Mouse (Mus musculus): ENCODE results near the gene Lif.

Gene Lif

DNA sequence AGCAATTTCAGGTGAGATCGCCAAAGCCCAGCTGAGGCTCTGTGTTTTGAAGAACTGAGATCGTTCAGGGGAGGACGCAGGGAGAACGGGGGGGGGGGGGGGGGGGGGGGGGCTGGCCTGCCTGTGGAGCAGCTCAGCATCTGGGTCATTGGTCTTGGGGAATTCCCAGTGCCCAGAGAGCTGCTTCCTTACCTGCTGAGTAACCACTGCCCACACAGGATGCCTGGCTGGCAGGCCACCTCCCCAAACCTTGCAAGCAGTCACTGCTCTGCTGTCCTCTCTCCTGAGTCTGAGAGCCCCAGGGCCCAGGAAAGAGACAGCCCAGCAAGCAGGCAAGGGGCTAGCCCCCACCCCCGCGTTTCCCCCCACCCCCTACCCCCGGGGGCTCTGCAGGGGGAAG lies 5.5 kb downstream of the Lif start:
- DNase-seq (ENCODE audit: low spot score in 2 of 2) = no peak

DNA sequence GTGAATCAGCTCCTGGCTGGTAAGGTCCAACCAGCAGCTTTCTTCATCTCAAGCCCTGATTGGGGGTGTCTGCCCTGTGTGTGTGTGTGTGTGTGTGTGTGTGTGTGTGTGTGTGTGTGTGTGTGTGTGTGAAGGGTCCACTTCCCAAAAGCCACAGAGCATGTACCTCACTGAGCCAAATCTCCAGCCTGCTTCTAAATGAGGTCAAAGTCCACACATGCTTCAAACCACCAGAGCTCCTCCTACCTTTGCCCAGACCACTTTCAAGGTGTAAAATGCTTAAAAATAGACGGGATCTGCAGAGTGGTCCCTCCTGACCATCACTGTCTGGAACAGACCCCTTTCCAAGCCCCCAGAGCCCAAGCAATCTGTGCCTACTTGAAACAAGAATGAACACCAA lies 5.9 kb downstream of the Lif start:
- no peak for DNase-seq (ENCODE audit: low spot score in 2 of 2)

DNA sequence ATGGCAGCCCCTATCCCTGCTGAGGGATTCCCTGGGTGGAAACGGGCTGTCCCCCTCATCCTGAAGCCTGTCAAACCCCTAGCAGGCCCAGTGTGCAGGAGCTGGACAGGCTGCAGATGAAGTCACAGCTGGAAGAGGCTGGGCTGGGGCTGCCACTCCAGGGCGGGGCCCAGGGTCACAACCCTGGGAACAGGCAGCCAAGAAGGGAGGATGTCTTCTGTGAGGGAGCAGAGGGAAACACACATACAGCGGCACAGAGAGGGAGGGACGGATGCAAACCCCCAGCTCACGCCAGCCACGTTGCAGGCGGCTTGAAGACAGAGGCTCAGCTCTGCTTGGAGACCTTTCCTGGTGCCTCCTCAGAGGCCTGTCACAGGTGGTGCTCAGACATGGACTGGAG lies 6.7 kb downstream of the Lif start:
- DNase-seq (ENCODE audit: low spot score in 2 of 2) = no peak

DNA sequence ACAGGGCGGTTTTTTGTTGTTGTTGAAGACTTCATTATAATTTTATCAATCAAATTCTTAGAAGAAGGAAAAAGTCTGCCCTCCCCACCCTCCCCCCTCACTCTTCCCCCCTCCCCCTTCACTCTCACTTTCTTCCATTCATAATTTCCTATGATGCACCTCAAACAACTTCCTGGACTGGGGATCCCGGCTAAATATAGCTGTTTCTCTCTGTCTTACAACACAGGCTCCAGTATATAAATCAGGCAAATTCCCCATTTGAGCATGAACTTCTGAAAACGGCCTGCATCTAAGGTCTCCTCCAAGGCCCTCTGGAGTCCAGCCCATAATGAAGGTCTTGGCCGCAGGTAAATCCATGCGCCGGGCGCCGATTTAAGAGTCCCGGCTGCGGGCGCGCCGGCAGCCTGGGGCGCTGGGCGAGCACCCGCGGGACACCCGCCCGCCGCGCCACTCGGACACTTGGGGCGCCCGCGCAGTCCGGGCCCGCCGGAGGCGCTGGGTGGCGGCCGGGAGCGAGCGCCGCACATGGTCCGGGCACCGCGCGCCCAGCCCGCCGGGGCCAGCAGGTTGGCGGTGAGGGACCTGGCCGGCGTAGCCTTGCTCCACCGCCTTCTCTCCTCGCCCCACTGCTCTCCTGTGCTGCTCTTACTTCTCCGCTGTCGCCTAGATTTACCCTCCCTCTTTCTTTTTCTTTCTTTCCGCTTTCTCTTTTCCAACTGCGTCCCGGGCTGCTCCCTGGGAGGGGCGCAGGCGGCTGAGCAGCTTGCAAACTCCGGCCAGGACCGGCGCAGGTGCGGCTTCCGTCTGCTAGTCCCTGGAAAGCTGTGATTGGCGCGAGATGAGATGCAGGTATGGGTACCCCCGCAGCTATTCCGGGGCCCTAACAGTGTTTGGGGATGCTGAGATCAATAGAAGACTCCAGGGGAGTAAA lies 9.2 kb downstream of the Lif start:
- DNase-seq (ENCODE audit: low spot score in 2 of 2) = no peak

GRCm38 (mm10) chr11:4267202-4267578 lies 9.8 kb downstream of the Lif start:
- DNase-seq (ENCODE audit: low spot score in 2 of 2) = no peak

- no peak for DNase-seq (ENCODE audit: low spot score in 2 of 2)
These were observed 11.1 kb downstream of the Lif start for GRCm38 (mm10) chr11:4268500-4268899.

DNA sequence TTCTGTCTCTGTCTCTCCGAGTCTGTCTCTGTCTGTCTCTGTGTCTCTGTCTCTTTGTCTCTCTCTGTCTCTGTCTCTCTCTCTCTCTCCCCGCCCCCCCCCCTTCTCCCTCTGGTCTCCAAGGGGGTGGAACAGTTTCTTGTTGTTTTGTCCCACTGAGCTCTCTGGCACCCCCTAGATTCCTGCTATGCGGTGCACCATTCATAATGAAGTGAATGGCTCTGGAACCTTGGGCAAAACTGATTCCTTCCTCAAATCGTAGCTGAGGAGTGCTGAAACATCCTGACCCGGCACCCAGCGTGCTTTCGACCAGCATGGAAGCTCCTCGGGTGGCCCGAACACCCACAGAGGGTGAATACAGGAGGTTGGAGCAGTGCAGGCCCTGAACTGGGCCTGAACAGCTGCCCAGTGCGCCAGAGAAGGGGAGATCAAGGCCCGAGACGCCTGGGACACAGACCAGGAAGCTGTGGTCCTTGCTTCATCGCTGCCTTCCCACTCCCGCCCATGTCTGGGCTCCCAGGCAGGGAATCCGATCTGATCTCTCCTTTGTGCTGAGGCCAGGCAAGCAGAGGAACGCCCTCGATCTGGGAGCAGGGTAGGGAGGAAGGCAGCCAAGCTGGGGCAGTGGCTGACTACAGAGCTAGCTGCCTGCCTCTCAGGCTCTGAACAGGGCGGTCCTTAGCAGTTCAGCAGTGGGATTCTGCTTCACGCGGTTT lies 13.5 kb downstream of the Lif start:
- DNase-seq (ENCODE audit: low spot score in 2 of 2) = no peak

DNA sequence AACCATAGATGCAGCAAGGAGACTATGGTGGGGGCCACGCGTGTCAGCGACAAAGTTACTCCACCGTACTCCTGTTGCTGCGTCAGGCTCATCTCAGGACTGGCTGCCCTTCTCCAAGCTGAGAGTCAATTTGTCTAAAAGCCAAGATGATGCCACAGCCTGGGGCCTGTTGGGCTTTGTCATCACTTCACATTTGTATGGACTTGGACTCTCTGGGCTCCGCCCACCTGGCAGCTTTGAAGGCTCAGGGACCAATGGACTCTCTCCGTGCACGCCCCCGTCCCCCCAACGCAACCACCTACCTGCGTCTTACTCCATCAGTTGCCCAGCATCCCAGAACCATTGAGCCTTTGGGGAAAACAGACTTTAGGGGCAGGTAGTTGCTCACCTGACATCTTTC lies 14.2 kb downstream of the Lif start:
- no peak for DNase-seq (ENCODE audit: low spot score in 2 of 2)

GRCm38 (mm10) chr11:4276411-4276861 lies 19.1 kb downstream of the Lif start:
- DNase-seq (ENCODE audit: low spot score in 2 of 2) = no peak

DNA sequence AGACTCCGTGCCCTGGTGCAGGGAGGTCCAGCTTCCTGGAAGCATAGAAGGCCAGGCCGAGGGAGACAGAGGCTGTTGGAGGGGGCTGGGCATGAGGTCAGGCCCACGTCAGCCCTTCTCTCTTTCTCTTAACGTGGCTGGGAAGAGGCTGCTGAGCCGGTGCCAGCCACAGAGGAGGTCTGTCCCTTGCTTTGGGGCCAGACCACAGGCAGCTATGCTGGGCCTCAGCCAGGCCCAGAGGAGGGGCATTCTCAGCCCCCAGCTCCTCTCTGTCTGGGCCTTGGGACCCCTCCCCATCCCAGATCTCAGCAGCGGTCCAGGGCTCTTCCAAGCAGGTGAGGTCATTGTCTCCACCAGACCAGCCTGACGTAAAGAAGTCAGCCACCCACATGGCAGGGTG lies 22.6 kb downstream of the Lif start:
- no peak for DNase-seq (ENCODE audit: low spot score in 2 of 2)

GRCm38 (mm10) chr11:4281852-4282251 lies 24.5 kb downstream of the Lif start:
- DNase-seq (ENCODE audit: low spot score in 2 of 2) = no peak

DNA sequence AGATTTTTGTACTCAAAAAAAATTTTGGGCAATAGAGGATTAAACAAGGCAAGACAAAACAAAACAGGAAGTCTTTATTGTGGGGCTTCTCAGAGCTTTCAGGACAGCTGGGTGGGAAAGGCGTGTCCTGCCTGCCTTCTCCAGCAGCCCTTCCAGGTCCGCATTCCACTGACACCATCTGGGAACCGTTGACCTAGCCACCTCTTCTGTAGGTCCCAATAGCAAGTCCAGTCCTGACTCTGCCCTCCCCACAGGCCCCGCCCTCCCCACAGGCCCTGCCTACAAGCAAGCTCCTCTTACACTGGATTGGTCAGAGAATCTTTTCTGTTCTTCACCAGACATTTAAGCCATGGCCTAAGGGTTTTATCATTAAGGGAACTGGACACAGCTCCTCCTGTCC lies 26.3 kb downstream of the Lif start:
- DNase-seq (ENCODE audit: low spot score in 2 of 2) = no peak

DNA sequence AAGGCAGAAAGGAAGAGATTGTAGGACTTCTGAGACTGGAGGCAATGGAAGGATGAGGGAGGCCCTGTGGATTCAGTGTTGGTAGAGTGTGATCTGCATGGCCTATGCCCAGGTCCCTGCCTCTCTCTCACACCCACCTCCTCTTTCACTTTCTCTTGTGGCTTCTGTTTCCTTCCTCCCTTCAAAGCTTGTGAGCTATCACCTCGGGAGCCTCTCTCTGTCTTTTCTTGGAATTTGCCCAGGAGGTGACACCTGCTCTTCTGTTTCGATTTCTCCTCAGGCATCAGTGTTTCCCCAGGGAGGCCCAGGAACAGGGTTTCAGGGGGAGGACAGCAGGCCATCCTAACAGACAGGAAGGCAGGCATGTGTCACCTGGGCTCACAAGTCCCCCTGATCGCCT lies 31.9 kb downstream of the Lif start:
- no peak for DNase-seq (ENCODE audit: low spot score in 2 of 2)

GRCm38 (mm10) chr11:4291639-4292038 lies 34.3 kb downstream of the Lif start:
- no peak for DNase-seq (ENCODE audit: low spot score in 2 of 2)

- no peak for DNase-seq (ENCODE audit: low spot score in 2 of 2)
These were observed 35.0 kb downstream of the Lif start for GRCm38 (mm10) chr11:4292224-4292887.

DNA sequence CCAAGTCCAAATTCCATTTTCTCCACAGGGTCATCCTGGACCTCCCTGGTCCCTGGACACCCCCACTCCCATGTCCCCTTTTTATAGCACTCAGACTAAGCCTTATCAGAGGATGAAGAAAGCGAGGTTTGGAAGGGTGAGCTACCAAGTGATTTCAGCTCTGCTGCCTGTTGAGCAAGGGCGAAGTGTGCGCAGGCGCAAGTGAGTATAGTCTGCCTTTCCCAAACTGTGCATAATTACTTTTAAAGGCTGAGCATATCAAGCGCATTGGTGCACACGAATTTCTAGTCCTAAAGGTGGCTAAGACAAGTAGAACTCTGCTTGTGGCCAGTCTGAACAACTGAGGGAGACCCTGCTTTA lies 35.5 kb downstream of the Lif start:
- no peak for DNase-seq (ENCODE audit: low spot score in 2 of 2)

GRCm38 (mm10) chr11:4293481-4293880 lies 36.1 kb downstream of the Lif start:
- DNase-seq (ENCODE audit: low spot score in 2 of 2) = no peak

DNA sequence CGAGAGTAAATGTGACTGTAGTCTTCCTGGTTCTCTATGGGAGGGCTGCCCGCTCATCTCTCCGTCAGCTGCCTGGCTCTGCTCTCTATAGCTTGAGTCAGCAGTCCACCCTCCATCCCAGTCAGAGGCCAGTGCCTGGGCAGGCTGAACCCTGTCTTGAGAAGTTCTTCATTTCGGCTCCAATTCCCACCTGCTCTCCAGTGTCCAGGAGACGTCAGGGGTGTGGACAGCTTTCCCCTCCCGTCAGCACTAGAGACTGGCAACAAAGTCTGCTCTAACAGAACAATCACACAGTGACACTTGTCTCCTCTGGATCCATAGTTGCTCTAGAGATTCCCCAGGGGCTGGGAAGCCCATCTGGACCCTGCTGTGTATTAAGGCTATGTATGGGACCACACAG lies 36.7 kb downstream of the Lif start:
- no peak for DNase-seq (ENCODE audit: low spot score in 2 of 2)

GRCm38 (mm10) chr11:4294495-4295351 lies 37.4 kb downstream of the Lif start:
- DNase-seq (ENCODE audit: low spot score in 2 of 2) = no peak

DNA sequence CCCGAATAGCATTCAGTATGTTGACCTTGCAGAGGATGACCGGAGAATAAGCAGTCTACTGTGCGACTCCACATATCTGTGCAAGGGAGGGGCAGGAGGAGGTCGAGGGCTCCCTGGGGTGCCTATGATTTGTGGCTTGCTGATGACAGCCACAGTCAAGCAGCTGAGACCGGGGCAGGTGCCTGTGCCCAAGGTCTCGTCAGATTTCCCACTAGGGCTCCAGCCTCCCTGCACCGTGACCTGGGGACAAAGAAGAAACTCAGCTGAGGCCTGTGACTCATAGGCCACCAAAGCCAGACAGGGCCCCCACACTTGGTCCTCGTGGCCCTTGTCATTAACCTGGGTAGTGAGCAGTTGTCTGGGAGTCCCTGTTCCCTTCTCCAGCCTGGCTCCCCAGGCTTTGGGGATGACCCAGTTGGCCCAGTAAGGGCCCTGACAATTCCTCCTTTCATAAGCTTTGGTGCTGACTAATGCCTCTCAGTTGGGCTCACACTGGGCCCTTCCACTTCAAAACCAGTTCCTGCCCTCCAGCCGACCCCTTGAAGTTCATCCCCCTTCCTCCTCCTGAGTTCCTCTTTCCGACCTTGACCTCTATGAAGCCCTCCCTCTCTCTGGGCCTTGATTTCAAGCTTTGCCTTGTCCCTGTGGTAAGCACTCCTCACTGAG lies 39.4 kb downstream of the Lif start:
- DNase-seq (ENCODE audit: low spot score in 2 of 2) = no peak

DNA sequence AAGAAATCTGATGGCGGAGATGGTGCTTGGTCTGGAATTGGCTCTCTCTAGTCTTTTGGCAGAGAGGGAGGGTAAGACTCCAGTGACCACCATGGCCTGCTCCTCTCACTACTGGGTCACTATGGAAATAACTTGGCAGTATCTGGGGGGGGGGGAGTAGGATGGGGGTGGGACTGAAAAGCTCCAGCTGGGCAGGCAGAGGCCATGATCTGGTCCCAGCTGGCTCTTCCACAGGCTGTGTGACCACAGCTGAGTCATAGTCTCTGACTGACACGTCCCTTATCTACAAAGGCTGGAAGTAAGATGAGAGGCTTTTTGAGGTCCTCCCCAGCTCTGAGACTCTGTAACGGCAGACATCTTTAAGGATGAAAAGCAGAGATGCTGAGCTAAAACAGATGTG lies 40.4 kb downstream of the Lif start:
- no peak for DNase-seq (ENCODE audit: low spot score in 2 of 2)
